Mouse (Mus musculus): ENCODE results near the gene Gng7. TPM values are rescaled to one million over a fixed set of nuclear protein-coding genes. Genes with fewer than 3 reads are reported as not detected.
"Not testable (repeated sequence)": the region's sequence is repeated elsewhere in the genome, so short reads cannot be mapped to it uniquely, and the experiment has no call there.

Gene Gng7
- polyA plus RNA-seq, 1 experiment = 152 TPM

DNA sequence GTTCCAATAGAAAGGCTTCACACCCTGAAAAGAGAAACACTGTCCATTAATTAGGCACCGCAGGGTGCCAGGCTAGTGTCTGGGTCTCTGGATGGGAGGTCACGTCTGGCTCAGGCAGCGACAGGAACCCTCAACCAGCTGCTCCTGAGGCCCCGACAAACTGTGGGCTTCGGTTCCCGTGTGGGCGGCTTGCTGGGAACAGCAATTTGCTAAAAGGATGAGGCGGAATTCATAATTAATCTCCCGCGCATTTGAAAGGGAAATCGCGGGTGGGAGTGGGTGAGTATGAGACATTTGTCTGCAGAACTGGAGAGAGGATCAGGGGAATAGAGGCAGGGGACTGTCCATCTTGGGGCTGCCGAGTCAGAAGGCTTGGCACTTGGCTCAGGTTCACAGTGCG is 16.7 kb downstream of the Gng7 start:
- no peak for TF ChIP-seq CTCF (IDR thresholded peaks at IDR 0.05; ENCODE audit: extremely low read depth, insufficient read depth, low read length)
- TF ChIP-seq POLR2A (IDR thresholded peaks at IDR 0.05; ENCODE audit: extremely low read depth, insufficient read depth, low read length) = no peak
- Histone ChIP-seq H3K4me1 (ENCODE audit: control insufficient read depth, insufficient read depth, low read length) (peaks cover 15% of the 10 kb centered on the region), H3K27ac (ENCODE audit: insufficient read depth, low read length) (0 out of 2 replicates have a peak overlapping the region, but pooled peaks have one; percentile 15), H3K4me3 (ENCODE audit: insufficient read depth, low read length) (no peak overlapping the region)

DNA sequence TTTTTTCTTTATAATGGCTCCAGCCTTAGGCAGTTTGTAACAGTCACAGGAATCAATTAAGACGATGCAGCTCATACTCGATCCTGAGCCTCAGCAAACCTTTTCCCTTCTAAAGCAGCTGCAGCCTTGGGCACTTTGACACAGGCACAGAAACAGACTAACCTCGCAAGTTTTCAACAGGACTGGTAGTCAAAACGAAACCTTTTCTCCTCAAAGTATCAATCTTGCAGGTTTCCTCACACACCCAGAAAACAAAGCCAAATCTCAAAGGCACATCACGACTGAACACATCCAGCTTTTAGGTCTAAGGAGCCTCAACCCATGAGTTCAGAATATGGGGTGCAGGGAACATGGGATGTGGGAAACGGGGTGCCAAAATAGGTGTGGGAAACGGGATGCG is 17.4 kb downstream of the Gng7 start:
- H3K27ac ChIP-seq (ENCODE audit: insufficient read depth, low read length) = 0 out of 2 replicates have a peak overlapping the region, but pooled peaks have one; percentile 15
- TF ChIP-seq CTCF (IDR thresholded peaks at IDR 0.05; ENCODE audit: extremely low read depth, insufficient read depth, low read length) (no peak), POLR2A (IDR thresholded peaks at IDR 0.05; ENCODE audit: extremely low read depth, insufficient read depth, low read length) (no peak)
- peaks cover 14% of the 10 kb centered on the region for H3K4me1 ChIP-seq (ENCODE audit: control insufficient read depth, insufficient read depth, low read length)
- no peak overlapping the region for H3K4me3 ChIP-seq (ENCODE audit: insufficient read depth, low read length)

- TF ChIP-seq CTCF (IDR thresholded peaks at IDR 0.05; ENCODE audit: extremely low read depth, insufficient read depth, low read length) (no peak), POLR2A (IDR thresholded peaks at IDR 0.05; ENCODE audit: extremely low read depth, insufficient read depth, low read length) (no peak)
- Histone ChIP-seq H3K27ac (ENCODE audit: insufficient read depth, low read length) (no peak overlapping the region), H3K4me1 (ENCODE audit: control insufficient read depth, insufficient read depth, low read length) (peaks cover 10% of the 10 kb centered on the region), H3K4me3 (ENCODE audit: insufficient read depth, low read length) (no peak overlapping the region)
These were observed 18.2 kb downstream of the Gng7 start for GRCm38 (mm10) chr10:80996501-80996900.

- peaks cover 5% of the 10 kb centered on the region for H3K4me1 ChIP-seq (ENCODE audit: control insufficient read depth, insufficient read depth, low read length)
- no peak overlapping the region for H3K27ac ChIP-seq (ENCODE audit: insufficient read depth, low read length)
- TF ChIP-seq POLR2A (IDR thresholded peaks at IDR 0.05; ENCODE audit: extremely low read depth, insufficient read depth, low read length) = no peak
- peak; percentile 100 for TF ChIP-seq CTCF (IDR thresholded peaks at IDR 0.05; ENCODE audit: extremely low read depth, insufficient read depth, low read length)
- H3K4me3 ChIP-seq (ENCODE audit: insufficient read depth, low read length) = no peak overlapping the region
These were observed 19.6 kb downstream of the Gng7 start for GRCm38 (mm10) chr10:80995091-80995632.

GRCm38 (mm10) chr10:80994621-80995020 is 20.1 kb downstream of the Gng7 start:
- TF ChIP-seq POLR2A (IDR thresholded peaks at IDR 0.05; ENCODE audit: extremely low read depth, insufficient read depth, low read length) = no peak
- no peak for TF ChIP-seq CTCF (IDR thresholded peaks at IDR 0.05; ENCODE audit: extremely low read depth, insufficient read depth, low read length)
- H3K4me3 ChIP-seq (ENCODE audit: insufficient read depth, low read length) = no peak overlapping the region
- H3K27ac ChIP-seq (ENCODE audit: insufficient read depth, low read length) = no peak overlapping the region
- peaks cover 5% of the 10 kb centered on the region for H3K4me1 ChIP-seq (ENCODE audit: control insufficient read depth, insufficient read depth, low read length)

DNA sequence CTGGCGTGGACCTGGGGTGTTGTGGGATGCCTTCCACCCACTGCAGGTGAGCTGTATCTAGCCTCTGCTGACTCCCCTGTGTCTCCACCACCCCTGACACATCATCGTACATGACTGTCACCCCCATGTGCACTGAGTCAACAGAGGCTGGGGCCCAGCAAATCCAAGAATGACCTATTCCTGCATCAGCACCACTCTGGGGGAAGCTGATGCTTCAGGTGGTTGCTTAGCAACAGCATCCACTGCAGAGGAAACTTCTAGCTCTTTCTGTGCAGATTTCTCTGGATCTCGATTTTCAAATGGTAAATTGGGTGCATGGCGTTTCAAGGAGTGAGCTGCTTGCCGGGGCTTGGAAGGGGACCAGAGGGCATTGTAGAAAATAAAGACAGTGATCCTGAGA is 21.5 kb downstream of the Gng7 start:
- Histone ChIP-seq H3K27ac (ENCODE audit: insufficient read depth, low read length) (no peak overlapping the region), H3K4me3 (ENCODE audit: insufficient read depth, low read length) (no peak overlapping the region), H3K4me1 (ENCODE audit: control insufficient read depth, insufficient read depth, low read length) (peaks cover 5% of the 10 kb centered on the region)
- TF ChIP-seq CTCF (IDR thresholded peaks at IDR 0.05; ENCODE audit: extremely low read depth, insufficient read depth, low read length) (no peak), POLR2A (IDR thresholded peaks at IDR 0.05; ENCODE audit: extremely low read depth, insufficient read depth, low read length) (no peak)

- no peak overlapping the region for H3K4me3 ChIP-seq (ENCODE audit: insufficient read depth, low read length)
- TF ChIP-seq POLR2A (IDR thresholded peaks at IDR 0.05; ENCODE audit: extremely low read depth, insufficient read depth, low read length) = no peak
These were observed 22.8 kb downstream of the Gng7 start for GRCm38 (mm10) chr10:80991945-80992344.

GRCm38 (mm10) chr10:80991007-80991406 is 23.7 kb downstream of the Gng7 start:
- TF ChIP-seq CTCF (IDR thresholded peaks at IDR 0.05; ENCODE audit: extremely low read depth, insufficient read depth, low read length) = 0 out of 2 replicates have a peak, but pooled peaks have one; percentile 16
- TF ChIP-seq POLR2A (IDR thresholded peaks at IDR 0.05; ENCODE audit: extremely low read depth, insufficient read depth, low read length) = no peak
- H3K27ac ChIP-seq (ENCODE audit: insufficient read depth, low read length) = no peak overlapping the region
- peaks cover 5% of the 10 kb centered on the region for H3K4me1 ChIP-seq (ENCODE audit: control insufficient read depth, insufficient read depth, low read length)
- H3K4me3 ChIP-seq (ENCODE audit: insufficient read depth, low read length) = no peak overlapping the region

More at GRCm38 (mm10) chr10:80991945-80992344, 22.8 kb downstream of the Gng7 start:
- H3K27ac ChIP-seq (ENCODE audit: insufficient read depth, low read length) = no peak overlapping the region
- peaks cover 5% of the 10 kb centered on the region for H3K4me1 ChIP-seq (ENCODE audit: control insufficient read depth, insufficient read depth, low read length)

DNA sequence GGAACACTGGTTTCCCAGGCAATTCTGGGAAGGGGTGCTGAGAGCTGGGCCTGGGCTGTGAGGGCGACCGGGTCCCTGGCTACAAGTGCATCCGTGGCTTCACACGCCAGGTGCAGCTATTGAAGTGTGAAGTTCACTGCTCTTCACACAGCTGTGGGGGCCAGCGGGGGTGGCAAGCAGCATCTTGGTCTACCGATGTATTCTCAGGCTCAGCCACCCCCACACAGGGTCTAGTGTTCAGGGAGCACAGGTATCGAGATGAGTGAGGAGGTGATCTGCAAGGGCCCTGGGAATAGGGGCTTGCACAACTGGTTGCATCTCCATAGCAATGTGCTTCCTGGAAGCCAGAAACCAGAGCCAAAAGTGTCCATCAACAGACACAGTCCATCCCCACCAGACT is 24.3 kb downstream of the Gng7 start:
- no peak overlapping the region for H3K27ac ChIP-seq (ENCODE audit: insufficient read depth, low read length)
- no peak overlapping the region for H3K4me3 ChIP-seq (ENCODE audit: insufficient read depth, low read length)
- TF ChIP-seq CTCF (IDR thresholded peaks at IDR 0.05; ENCODE audit: extremely low read depth, insufficient read depth, low read length) (no peak), POLR2A (IDR thresholded peaks at IDR 0.05; ENCODE audit: extremely low read depth, insufficient read depth, low read length) (no peak)
- peaks cover 5% of the 10 kb centered on the region for H3K4me1 ChIP-seq (ENCODE audit: control insufficient read depth, insufficient read depth, low read length)

GRCm38 (mm10) chr10:80989854-80990253 is 24.9 kb downstream of the Gng7 start:
- not testable (repeated sequence) for H3K4me1 ChIP-seq (ENCODE audit: control insufficient read depth, insufficient read depth, low read length); H3K4me3 ChIP-seq (ENCODE audit: insufficient read depth, low read length); H3K27ac ChIP-seq (ENCODE audit: insufficient read depth, low read length)

Data from cortical plate, adult 2 months (tissue).